Mouse (Mus musculus) layer of hippocampus, adult 18-20 months (tissue): ENCODE measurements around the gene Cfap157. TPM values are rescaled to one million over a fixed set of nuclear protein-coding genes. Genes with fewer than 3 reads are reported as not detected.

Experiments
- DNase-seq, 2 experiments: peaks; one replicate each; pipeline ENCODE4 v3.0.0; 2022; ENCODE audit warnings: low spot score in 2 of 2
- long read RNA-seq: library from polyadenylated mRNA; stranded (forward); transcript quantifications from one replicate; pipeline ENCODE4 v2.0.0, GENCODE M21; 2021
- total RNA-seq, 2 experiments: library from RNA; stranded (reverse); gene quantifications; 2 replicates each; pipeline ENCODE4 v1.2.3; 2021

Gene Cfap157
- 1 to 10 TPM; 1.5 to 1.7 TPM for total RNA-seq
- long read RNA-seq: 0 reads

GRCm38 (mm10) chr2:32784048-32784681 is at the start of gene Cfap157:
Cfap157 (minus strand) TSS chr2:32784428.
- no peak for DNase-seq

DNA sequence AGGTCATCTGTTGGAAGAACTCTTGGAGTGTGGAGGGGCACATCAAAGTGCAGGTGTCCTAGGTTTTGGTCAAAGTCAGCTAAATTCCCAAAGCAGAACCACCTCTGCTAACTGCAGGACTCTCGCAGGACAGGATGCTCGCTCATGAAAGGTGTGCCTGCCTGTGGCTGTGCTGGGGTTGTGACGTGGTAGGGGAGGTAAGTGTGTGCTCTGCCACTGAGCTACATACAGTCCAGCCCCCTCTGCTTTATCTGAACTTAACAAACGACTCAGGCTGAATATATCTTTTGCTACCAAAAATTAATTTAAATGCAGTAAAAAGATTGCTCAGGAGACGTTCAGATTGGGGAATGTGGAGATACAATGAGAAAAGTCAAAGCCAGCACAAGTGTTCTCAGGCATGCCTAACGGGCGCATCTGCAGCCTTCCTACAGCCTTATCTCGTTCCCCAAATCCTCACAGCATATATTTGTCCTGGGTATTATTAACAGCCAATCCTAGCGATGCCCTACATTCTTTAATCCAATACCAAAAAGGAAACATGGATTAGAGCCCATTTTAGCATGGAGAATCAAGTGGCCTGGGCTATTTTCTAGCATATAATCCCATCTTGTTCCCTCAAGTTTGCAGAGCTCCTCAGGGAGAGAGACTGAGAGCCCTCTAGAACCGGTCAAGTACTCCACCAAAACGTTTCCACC is 44.9 kb upstream of the Cfap157 start:
- DNase-seq: no peak

DNA sequence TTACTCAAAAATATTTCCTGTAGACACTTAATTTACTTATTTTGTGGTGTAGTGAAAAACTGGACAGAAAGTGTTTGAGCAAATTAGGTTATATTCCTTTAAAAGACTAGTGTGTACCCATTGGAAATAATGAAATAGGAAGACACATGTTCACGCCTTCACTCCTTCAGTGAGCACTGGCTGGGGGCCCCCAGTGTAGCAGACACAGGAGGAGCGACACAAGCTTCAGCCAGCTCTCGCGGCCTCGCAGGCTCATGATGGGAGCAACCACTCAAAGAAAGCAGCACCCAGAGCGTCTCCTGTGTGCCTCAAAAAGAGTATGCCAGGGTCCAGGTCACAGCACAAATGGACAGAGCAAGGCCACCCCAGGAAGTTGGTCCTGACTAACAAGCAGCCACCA is 41.6 kb upstream of the Cfap157 start:
- DNase-seq: peak in 1 of 2 experiments; percentile 58

- no peak for DNase-seq
Measured at GRCm38 (mm10) chr2:32824778-32825177, 40.5 kb upstream of the Cfap157 start.

DNA sequence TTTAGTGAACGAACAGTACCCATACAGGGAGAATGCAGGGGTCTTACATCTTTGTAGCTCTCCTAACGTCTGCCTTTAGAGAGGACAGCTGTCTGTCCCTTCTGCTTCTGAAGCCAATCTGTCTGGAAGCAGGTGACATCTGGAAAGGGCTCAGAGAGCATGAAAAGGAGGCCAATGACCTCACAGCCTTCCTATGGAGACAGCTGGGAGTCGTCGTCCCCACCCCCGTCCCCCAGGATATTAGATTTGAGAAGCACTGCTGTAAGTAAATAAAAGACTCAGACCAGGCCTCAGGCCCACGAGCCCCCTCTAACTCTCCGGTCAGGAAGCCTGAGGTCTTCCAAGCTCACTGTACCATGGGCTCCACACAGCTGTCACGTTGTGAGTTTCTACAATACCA is 40.0 kb upstream of the Cfap157 start:
- no peak for DNase-seq

DNA sequence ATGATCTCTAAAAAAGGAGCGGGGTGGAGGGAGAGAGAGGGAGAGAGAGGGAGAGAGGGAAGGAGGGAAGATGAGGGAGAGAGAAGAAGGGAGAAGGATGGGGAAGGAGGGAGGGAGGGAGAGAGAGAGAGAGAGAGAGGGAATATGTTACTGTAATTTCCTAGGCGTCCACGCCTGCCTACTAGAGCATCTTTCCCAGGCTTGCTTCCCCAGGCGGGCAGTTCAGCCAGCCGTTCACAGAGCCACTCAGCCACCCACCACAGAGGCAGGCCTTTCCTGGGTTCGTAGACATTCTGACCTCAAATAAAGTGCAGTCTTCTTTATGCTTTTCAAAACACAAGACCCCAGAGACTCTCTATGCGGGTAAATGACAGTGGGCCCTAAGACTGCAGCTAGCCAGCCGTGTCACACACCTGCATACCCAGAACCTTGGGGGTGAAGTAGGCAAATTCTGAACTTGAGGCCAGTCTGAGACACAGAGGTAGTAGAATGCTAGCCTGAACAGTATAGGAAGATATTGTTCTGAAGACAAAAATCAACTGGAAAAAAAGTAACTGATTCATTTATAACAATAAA is 39.4 kb upstream of the Cfap157 start:
- no peak for DNase-seq

GRCm38 (mm10) chr2:32823153-32823552 is 38.9 kb upstream of the Cfap157 start:
- DNase-seq: no peak

- no peak for DNase-seq
Measured at GRCm38 (mm10) chr2:32822643-32823042, 38.4 kb upstream of the Cfap157 start.

DNA sequence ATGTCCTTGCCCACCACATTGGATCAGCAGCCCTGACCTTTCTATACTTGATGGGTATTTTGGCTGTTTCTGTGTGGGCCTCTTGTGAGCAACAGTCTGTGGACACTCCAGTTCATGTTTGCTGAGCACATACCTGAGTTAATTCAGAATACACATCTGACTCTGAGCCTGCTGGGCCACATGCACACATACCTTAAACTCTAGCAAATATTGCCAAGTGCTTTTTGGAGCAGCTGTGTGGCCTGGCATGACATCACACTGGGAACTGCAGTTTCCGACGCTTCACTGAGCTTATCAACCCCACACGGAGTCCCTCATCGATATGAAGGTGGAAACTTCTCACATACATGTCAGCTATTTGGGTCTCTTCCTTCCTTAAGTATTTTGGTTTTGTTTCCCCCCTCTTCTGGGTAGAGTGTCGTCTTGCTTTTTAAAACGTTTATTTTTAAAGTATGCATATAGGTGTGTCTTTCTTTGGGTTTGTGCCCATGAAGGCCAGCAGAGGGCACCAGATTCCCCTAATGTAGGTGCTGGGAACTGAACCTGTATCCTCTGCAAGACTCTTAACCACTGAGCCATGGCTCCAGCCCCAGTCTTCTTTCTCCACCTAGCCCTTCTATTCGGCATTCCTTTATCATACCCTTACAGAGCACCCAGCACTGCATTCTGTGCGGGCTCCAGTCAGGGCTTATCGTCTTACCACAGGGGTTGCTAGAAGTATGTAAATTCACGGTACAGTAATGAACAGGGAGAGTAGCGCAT is 37.0 kb upstream of the Cfap157 start:
- DNase-seq: no peak

GRCm38 (mm10) chr2:32818208-32818607 is 34.0 kb upstream of the Cfap157 start:
- no peak for DNase-seq

GRCm38 (mm10) chr2:32817589-32817988 is 33.4 kb upstream of the Cfap157 start:
- DNase-seq: no peak

DNA sequence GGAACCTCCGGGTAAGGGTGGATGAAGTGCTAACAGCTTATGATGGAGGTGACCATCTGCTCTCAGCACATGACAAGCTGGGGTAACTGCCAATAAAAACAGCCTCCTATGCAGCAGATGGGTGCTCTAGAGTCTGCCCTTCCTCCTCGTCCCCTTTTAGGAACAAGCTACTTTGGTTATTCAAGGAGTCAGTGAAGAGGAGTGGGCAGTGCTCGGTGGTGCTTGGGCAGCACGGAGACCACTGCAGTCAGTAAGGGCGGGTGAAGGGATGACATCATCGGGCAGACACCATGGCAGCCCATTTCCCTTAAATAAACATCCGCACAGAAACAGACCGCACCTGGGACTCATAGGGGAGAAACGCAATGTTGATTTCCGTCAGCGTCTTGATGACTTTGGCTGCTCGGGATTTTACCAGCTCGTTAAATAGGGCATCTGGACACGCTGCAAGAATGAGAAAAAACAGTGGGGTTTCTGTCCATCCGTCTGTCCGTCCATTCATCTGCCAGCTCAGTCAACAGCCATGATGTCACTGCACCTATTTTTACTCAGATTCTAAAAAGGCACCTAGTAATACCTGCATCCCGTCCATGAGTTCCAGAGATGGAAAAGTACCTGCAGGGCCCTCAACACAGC is 32.8 kb upstream of the Cfap157 start:
- DNase-seq: peak; percentile 75 to 92

DNA sequence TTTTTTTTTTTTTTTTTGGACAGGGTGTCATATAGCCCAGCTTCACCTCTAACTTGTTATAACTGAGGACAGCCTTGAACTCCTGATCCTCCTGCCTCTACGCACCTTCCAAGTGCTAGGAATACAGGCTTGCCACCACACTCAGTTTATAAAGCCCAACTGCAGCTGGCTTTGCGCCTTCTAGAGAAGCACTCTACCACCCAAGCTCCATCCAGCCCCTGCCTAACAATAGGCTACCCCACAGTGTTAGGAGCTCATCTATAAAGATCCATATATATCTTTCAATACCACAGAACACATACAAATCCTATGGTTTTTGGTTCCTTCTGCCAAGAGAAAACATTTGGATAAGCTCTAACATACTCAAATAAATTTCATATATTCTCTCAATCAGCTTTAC is 32.3 kb upstream of the Cfap157 start:
- DNase-seq: no peak

DNA sequence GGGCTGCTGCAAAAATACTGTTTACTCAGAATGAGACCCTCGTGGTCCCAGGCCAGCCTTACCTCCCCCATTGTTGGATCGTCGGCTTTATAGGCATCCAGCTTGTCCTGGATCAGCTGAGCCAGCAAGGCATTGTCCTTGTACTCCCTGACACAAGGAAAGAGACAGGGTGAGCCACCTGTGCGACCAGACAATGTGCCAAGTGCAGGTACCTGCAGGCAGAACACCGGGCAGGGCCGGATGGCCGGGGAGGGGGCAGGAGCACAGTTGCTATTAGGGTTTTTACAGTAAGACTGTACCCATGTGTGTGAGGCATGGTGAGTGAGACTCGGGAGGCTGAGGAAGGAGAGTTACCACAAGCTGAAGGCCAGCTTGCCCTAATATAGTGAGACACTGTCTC is 27.7 kb upstream of the Cfap157 start:
- DNase-seq: no peak

- no peak for DNase-seq
Measured at GRCm38 (mm10) chr2:32808816-32809566, 24.8 kb upstream of the Cfap157 start.

GRCm38 (mm10) chr2:32798251-32798962 is 14.2 kb upstream of the Cfap157 start:
- DNase-seq: no peak

DNA sequence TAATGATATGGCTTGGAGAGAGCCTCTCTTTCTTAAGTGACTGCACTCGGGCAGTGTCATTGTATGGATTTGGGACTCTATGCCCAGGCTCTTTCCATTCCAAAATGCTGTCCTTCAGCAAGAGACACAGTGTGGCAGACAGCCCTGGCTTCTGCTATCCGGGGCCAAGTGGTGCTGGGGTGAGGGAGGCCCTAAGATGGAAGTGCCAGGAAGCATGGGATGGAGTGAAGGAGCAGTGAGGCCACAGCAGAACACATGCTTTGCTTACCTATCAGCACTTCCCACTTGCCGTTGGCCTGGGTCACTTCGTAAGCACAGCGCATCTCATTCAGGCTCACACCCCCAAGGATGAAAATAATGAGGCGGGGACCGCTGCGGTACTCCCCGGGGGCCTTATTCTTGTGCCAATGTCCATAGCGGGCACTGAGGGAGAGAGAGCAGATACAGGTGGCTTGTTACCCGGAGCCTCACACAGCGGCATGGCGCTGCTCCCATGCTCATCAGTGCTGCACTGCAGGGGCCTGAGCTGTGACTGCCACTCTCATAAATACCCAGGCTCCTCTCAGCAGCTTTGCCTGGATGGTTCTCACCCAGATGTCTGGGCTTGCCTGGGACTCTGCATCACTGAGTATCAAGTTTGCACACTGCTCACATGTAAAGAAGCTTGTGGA is 11.7 kb upstream of the Cfap157 start:
- DNase-seq: no peak

DNA sequence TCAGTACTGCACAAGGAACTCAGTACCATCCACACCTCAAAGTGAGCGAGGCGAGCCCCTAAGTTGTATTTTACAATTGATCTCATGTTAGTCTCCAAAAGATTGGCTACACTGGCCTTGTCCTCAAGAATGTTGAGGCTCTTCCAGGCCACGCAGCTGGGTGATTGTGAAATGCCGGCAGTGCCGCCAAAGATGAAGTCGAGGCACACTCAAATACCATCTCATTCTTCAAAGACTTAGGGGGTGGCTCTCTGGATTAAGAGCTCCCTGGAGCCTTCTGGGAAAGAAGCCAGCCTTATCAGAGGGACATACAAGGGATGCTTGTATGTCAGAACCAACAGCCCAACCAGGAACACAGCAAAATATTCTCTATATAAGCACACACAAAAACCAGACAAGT is 7.1 kb upstream of the Cfap157 start:
- no peak for DNase-seq

- DNase-seq: no peak
Measured at GRCm38 (mm10) chr2:32788581-32788980, 4.4 kb upstream of the Cfap157 start.
